Mouse (Mus musculus) intestine, postnatal 0 days (tissue): ENCODE measurements around the gene Cacna2d1. TPM values are rescaled to one million over a fixed set of nuclear protein-coding genes. Genes with fewer than 3 reads are reported as not detected.

ENCODE experiments used
- ATAC-seq: fragments of 200-750 bp; cut with Nextera tagmentation; 2 replicates; pipeline ENCODE4 v1.8.0; 2017; ENCODE audit warnings: mild to moderate bottlenecking, moderate TSS enrichment, moderate library complexity
- H3K27ac ChIP-seq: fragments of 300-500 bp; sonication (generic); 2 replicates; pipeline ENCODE4 v1.5.1; 2014; ENCODE audit warnings: mild to moderate bottlenecking, low read depth, low read length, moderate library complexity
- H3K27me3 ChIP-seq: fragments of 300-500 bp; sonication (generic); replicated peaks from 2 replicates; pipeline ENCODE4 v1.6.1; 2014; ENCODE audit warnings: low read length, mixed read lengths; ENCODE audit not compliant: control insufficient read depth, insufficient read depth
- H3K36me3 ChIP-seq: fragments of 300-500 bp; sonication (generic); 2 replicates; pipeline ENCODE4 v1.6.1; 2014; ENCODE audit warnings: mild to moderate bottlenecking, moderate library complexity; ENCODE audit not compliant: control insufficient read depth, insufficient read depth
- H3K4me1 ChIP-seq: fragments of 300-500 bp; sonication (generic); replicated peaks from 2 replicates; pipeline ENCODE4 v1.6.1; 2014; ENCODE audit warnings: antibody characterized with exemption, low read length, mixed read lengths; ENCODE audit not compliant: control insufficient read depth, insufficient read depth
- H3K4me2 ChIP-seq: fragments of 300-500 bp; sonication (generic); replicated peaks from 2 replicates; pipeline ENCODE4 v1.6.1; 2014; ENCODE audit warnings: low read depth, mild to moderate bottlenecking, moderate library complexity
- H3K4me3 ChIP-seq: fragments of 300-500 bp; sonication (generic); 2 replicates; pipeline ENCODE4 v1.5.1; 2014; ENCODE audit warnings: low read depth, low read length
- H3K9ac ChIP-seq: fragments of 300-500 bp; sonication (generic); 2 replicates; pipeline ENCODE4 v1.6.1; 2014; ENCODE audit warnings: mild to moderate bottlenecking, low read depth, low read length
- H3K9me3 ChIP-seq: fragments of 300-500 bp; sonication (generic); 2 replicates; pipeline ENCODE4 v1.6.1; 2016; ENCODE audit warnings: mixed run types; ENCODE audit not compliant: control insufficient read depth
- CTCF ChIP-seq: sonication (generic); IDR thresholded peaks from 2 replicates; pipeline ENCODE4 v1.5.1; 2016; ENCODE audit warnings: low read depth, mild to moderate bottlenecking, control low read depth, antibody characterized with exemption, moderate library complexity
- WGBS: fragments of 180-500 bp; shearing (Covaris S2); extraction: QIAGEN DNeasy Blood & Tissue Kit; methylation state at CpG from one replicate; pipeline ENCODE4 v1.1.7; 2014; 5-methylcytosine and 5-hydroxymethylcytosine counted together
- polyA plus RNA-seq: library from polyadenylated mRNA; unstranded; fragments of >200 nt; fragmentation: Nextera tagmentation; extraction: Ambion mirVana; gene quantifications from 2 replicates; pipeline ENCODE4 v1.2.1, GENCODE M21; 2015

Gene Cacna2d1
- polyA plus RNA-seq, 1 experiment from 2014 or later, result 7.2 TPM

DNA sequence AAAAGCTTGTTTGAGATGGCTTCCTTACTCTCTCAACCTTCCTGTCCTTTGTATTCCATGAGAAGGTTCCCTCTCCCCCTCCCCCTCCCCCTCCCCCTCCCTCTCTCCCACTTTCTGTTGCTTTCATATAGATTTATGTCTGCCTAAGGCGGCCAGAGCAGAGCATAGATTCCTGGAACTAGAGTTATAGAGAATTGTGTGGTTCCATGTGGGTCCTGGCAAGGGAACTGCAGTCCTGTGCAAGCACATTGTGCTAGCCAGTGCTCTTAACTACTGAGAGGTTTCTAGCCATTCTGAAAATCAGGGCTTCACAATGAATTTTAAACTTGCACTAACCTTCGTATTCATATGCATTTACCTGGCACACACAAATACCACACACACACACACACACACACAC is 202.3 kb downstream of the Cacna2d1 start:
- H3K36me3 ChIP-seq, result no peaks in the 10 kb centered on the region
- H3K27ac ChIP-seq, result no peak overlapping the region
- no peaks in the 10 kb centered on the region for H3K27me3 ChIP-seq
- H3K4me2 ChIP-seq, result no peak overlapping the region
- WGBS, result 70% methylated on average over 2 of the region's 2 CpGs
- H3K4me1 ChIP-seq, result no peaks in the 10 kb centered on the region
- no peak overlapping the region for H3K9ac ChIP-seq
- no peak overlapping the region for H3K4me3 ChIP-seq
- TF ChIP-seq CTCF, result no peak
- H3K9me3 ChIP-seq, result no peaks in the 10 kb centered on the region
- ATAC-seq, result no peak

DNA sequence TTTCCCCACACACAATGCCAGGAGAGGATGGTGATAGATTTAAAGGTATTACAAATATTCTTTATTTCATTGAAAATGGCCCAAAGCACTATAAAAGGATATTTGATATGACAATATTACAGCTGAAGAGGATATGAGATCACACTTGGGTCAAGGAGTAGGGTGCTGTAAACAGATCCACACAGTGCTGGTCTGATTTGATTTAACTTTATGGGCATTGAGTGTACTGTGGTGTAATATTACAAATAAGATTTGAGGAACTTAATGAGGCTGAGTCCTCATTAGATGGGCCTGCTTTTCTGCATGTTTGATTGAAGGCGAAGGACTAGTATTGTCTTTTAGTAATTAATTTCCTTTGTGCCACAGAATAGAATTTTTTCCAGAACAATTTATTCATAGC is 212.1 kb downstream of the Cacna2d1 start:
- Histone ChIP-seq H3K9ac (no peak overlapping the region), H3K27me3 (no peaks in the 10 kb centered on the region), H3K4me2 (no peak overlapping the region), H3K9me3 (no peaks in the 10 kb centered on the region), H3K27ac (no peak overlapping the region), H3K4me3 (no peak overlapping the region), H3K4me1 (no peaks in the 10 kb centered on the region), H3K36me3 (no peaks in the 10 kb centered on the region)
- 92% methylated on average over 1 of the region's 1 CpGs for WGBS
- TF ChIP-seq CTCF, result no peak
- no peak for ATAC-seq

DNA sequence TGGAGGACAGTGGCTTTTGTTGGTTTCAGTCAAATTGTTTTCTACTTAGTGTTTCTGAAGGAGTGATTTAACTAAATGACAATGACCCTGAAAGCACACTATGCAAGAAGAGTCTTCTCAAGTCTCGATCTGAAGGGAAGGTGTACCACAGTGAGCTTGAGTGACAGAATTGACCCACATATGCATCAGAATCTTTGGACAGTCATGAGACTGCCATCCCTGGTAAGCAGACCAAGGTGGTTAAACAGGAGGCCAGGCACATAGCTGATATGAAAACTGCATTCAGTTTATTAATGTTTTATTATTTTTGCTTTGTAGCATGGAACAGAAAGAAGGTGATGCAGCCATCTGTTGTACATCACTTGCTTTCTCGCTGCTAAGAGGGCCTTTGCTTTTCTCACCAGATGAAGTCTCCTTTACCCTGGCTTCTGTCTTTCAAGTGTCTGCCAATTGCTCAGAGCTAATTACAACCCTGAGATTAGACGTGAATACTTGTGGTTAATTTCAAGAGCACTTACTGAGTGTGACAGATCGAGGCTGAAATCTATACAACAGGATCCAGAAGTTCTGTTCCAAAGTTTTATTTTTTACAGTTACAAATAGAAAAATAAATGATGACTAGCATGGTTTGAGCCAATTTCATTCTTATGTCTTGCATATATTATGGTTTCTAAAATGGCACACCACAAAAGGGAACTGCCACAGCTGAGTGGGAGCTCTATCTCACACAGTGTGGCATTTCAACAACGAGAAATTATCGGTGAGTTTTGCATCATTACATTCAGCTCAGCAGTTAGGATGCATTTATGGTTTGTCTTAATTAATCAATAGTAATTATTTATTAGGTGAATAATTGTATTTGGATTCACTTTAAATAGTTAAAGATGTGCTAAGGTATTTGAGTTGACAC is 221.1 kb downstream of the Cacna2d1 start:
- 70% methylated on average over 6 of the region's 6 CpGs for WGBS
- no peaks in the 10 kb centered on the region for H3K36me3 ChIP-seq
- no peak overlapping the region for H3K27ac ChIP-seq
- no peaks in the 10 kb centered on the region for H3K27me3 ChIP-seq
- no peak for ATAC-seq
- H3K4me2 ChIP-seq, result no peak overlapping the region
- no peaks in the 10 kb centered on the region for H3K4me1 ChIP-seq
- H3K9me3 ChIP-seq, result no peaks in the 10 kb centered on the region
- no peak overlapping the region for H3K9ac ChIP-seq
- TF ChIP-seq CTCF, result no peak
- no peak overlapping the region for H3K4me3 ChIP-seq

DNA sequence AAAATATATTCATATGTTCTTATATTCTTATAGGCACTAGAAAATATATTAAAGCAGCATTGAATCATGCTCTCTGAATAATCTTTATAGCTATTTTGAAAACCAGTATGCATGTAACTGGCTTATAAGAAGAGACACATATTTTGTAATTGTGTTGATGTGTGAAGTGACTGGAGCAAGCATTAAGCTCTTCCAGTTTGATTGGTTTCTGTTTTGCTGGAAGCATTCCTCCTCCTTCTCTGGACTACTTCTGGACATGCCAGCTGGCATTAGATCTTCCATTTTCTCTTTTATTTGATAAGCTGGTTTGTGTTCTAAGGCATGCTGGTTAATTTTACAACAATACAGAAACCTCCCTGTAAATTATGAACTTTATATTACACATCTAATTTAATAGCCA is 228.8 kb downstream of the Cacna2d1 start:
- Histone ChIP-seq H3K9ac (no peak overlapping the region), H3K4me3 (no peak overlapping the region), H3K9me3 (no peaks in the 10 kb centered on the region), H3K27ac (no peak overlapping the region), H3K36me3 (no peaks in the 10 kb centered on the region), H3K4me2 (no peak overlapping the region), H3K27me3 (no peaks in the 10 kb centered on the region), H3K4me1 (no peaks in the 10 kb centered on the region)
- no peak for ATAC-seq
- no peak for TF ChIP-seq CTCF

DNA sequence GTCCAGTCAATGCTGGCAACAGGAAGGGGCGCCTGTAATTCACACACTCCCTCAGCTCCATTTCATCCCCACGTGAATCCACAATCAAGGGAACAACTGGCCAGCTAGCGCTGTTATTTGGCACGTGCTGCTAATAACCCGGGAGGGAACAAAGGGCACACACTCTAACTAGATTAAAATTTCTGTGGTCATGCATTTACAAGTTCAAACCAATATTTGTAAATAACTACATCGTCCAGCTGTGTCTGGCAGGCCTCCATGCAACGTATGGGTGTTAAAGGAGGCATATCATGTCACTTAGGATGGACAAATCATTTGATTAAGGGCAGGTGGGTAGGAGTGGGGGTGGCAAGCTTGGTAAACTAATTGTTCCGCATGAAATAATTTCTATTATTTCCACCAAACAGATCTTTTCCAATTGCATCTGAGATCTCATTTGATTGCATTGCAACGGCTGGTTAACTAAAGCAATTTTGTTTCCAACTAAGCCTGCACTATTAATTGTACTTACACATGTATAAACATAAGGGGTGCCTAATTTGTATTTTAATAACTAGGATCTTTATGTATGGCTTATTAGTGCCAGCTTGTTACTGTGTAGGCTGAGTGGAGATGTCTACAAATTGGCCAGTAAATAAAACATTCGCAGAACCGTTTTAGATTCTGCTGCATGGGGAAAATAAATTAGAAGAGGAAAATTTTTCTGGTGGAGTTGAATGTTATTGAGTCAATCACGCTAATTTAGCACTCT is 231.8 kb downstream of the Cacna2d1 start:
- whole genome bisulfite sequencing, result 65% methylated on average over 12 of the region's 12 CpGs
- TF ChIP-seq CTCF, result no peak

DNA sequence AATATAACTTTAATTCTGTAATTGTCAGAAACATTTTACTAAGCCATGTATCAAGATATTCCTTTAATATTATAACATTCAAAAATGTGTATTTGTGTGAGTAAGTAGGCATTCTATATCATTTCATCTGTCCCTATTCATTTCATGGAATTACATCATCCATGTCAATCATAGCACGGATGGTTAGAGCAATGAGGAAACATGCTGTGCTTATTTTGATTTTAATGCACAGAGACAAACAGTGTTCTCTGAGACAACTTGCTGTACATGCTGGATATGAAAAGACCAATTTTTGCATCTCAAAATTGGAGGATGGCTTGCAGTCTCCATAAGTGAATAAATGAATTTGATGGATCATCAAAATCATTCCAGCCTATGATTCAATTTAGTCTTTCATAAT is 232.4 kb downstream of the Cacna2d1 start:
- no peak for ATAC-seq

More for the DNA sequence above, 231.8 kb downstream of the Cacna2d1 start:
- no peaks in the 10 kb centered on the region for H3K4me1 ChIP-seq
- H3K27ac ChIP-seq, result no peak overlapping the region
- H3K4me2 ChIP-seq, result no peak overlapping the region
- H3K4me3 ChIP-seq, result no peak overlapping the region
- H3K27me3 ChIP-seq, result no peaks in the 10 kb centered on the region
- no peak overlapping the region for H3K9ac ChIP-seq
- ATAC-seq, result no peak
- H3K9me3 ChIP-seq, result no peaks in the 10 kb centered on the region
- H3K36me3 ChIP-seq, result no peaks in the 10 kb centered on the region

More for the DNA sequence above, 232.4 kb downstream of the Cacna2d1 start:
- no peak overlapping the region for H3K4me2 ChIP-seq
- no peak overlapping the region for H3K9ac ChIP-seq
- no peaks in the 10 kb centered on the region for H3K4me1 ChIP-seq
- no peak for TF ChIP-seq CTCF
- no peaks in the 10 kb centered on the region for H3K27me3 ChIP-seq
- H3K27ac ChIP-seq, result no peak overlapping the region
- no peak overlapping the region for H3K4me3 ChIP-seq
- no peaks in the 10 kb centered on the region for H3K36me3 ChIP-seq
- H3K9me3 ChIP-seq, result no peaks in the 10 kb centered on the region
- 93% methylated on average over 1 of the region's 1 CpGs for WGBS
